Mouse (Mus musculus): ENCODE measurements around the gene Oasl2. TPM values are rescaled to one million over a fixed set of nuclear protein-coding genes. Genes with fewer than 3 reads are reported as not detected.
"Not testable (repeated sequence)": the region's sequence is repeated elsewhere in the genome, so short reads cannot be mapped to it uniquely, and the experiment has no call there.

The Oasl2 gene
- total and polyA plus RNA-seq, 3 experiments, result 0.33 TPM; not detected in 2

DNA sequence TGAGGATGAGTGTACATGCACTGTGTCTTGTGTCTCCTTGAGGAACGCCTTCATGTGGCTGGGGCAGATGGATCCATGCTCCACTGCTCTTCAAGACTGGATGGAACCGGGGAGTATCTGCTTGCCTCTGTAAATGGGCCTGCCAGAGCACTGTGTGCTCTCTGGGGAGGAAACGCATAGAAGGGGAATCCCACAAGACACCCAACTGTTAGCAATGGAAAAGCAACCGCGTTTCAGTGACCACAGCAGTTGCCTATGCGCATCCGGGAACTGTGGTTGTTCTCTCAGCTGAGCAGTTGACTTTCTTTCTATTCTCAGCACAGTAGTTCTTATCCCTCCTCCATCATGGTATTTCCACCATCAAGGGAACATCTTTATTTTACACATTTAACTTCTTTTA lies 31.9 kb upstream of the Oasl2 start:
- TF ChIP-seq CTCF (IDR thresholded peaks at IDR 0.05; ENCODE audit: low read depth, low read length), result no peak
- TF ChIP-seq GATA2 (IDR thresholded peaks at IDR 0.05; ENCODE audit: borderline replicate concordance, low read depth, low read length), result no peak
- no peak for TF ChIP-seq POLR2AphosphoS5 (IDR thresholded peaks at IDR 0.05; ENCODE audit: insufficient replicate concordance, low read depth, low read length)
- TF ChIP-seq TAL1 (conservative IDR thresholded peaks at IDR 0.05; ENCODE audit: low read depth, low read length), result no peak
- TF ChIP-seq GATA1 (IDR thresholded peaks at IDR 0.05; ENCODE audit: borderline replicate concordance, low read length), result no peak

DNA sequence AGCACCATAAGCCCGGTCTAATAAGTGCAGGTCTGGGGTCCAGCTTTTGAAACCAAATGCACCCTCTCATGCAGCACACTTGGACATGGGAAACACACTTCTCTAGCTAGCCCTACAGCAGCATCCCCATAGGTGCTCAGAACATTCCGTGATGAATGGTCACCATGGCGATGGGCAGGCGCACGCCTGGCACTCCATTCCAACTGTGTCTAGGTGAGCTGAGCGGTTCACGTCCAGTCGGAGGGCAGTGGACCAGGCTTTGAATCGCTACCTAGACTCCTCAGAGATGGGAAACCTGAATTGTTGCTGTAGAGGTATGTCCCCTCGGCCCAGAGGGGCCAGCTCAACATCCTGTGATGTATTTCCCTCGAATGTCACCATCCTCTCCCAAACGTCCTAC lies 31.5 kb upstream of the Oasl2 start:
- H3K4me3 ChIP-seq (ENCODE audit: low read depth, low read length), result no peak overlapping the region
- TF ChIP-seq GATA2 (IDR thresholded peaks at IDR 0.05; ENCODE audit: borderline replicate concordance, low read depth, low read length) (no peak), GATA1 (IDR thresholded peaks at IDR 0.05; ENCODE audit: borderline replicate concordance, low read length) (no peak), TAL1 (conservative IDR thresholded peaks at IDR 0.05; ENCODE audit: low read depth, low read length) (no peak), CTCF (IDR thresholded peaks at IDR 0.05; ENCODE audit: low read depth, low read length) (no peak), POLR2AphosphoS5 (IDR thresholded peaks at IDR 0.05; ENCODE audit: insufficient replicate concordance, low read depth, low read length) (no peak)
- H3K9me3 ChIP-seq (replicated peaks), result peaks cover 9% of the 10 kb centered on the region
- no peak for DNase-seq (ENCODE audit: low spot score)
- H3K36me3 ChIP-seq (replicated peaks), result no peaks in the 10 kb centered on the region
- H3K4me1 ChIP-seq (ENCODE audit: insufficient read depth, low read depth, low read length), result no peaks in the 10 kb centered on the region
- ATAC-seq (ENCODE audit: extremely low read depth, insufficient number of reproducible peaks, low FRiP score, poor library complexity, severe bottlenecking), result no peak
- H3K27me3 ChIP-seq (ENCODE audit: insufficient read depth, low read length), result peaks cover 51% of the 10 kb centered on the region

More for the DNA sequence above, 31.9 kb upstream of the Oasl2 start:
- Histone ChIP-seq H3K36me3 (replicated peaks) (no peaks in the 10 kb centered on the region), H3K4me3 (ENCODE audit: low read depth, low read length) (no peak overlapping the region), H3K4me1 (ENCODE audit: insufficient read depth, low read depth, low read length) (no peaks in the 10 kb centered on the region), H3K27me3 (ENCODE audit: insufficient read depth, low read length) (peaks cover 48% of the 10 kb centered on the region), H3K9me3 (replicated peaks) (peaks cover 9% of the 10 kb centered on the region)
- no peak for ATAC-seq (ENCODE audit: extremely low read depth, insufficient number of reproducible peaks, low FRiP score, poor library complexity, severe bottlenecking)
- DNase-seq (ENCODE audit: low spot score), result no peak

DNA sequence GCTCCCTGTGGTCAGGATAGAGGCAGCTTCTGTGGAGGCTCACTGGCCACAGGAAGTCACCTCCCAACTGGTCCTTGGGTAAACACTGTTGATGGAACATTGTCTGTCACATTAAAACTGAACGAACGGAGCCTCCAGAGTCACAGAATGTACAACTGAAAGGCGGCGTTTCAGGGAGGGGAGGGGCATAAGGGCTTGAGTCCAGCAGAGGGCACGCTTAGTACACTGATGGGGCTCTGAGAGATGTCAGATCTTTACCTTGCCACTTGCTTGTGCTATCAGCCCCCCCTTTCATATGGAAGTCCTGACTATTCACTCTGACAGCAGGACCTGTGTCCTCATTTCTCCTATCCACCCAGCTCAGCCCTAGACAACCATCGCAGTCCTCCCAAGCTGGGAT lies 20.9 kb upstream of the Oasl2 start:
- no peaks in the 10 kb centered on the region for H3K4me1 ChIP-seq (ENCODE audit: insufficient read depth, low read depth, low read length)
- H3K9me3 ChIP-seq (replicated peaks), result no peaks in the 10 kb centered on the region
- H3K4me3 ChIP-seq (ENCODE audit: low read depth, low read length), result no peak overlapping the region
- H3K27me3 ChIP-seq (ENCODE audit: insufficient read depth, low read length), result peaks cover 33% of the 10 kb centered on the region
- H3K36me3 ChIP-seq (replicated peaks), result no peaks in the 10 kb centered on the region
- DNase-seq (ENCODE audit: low spot score) (no peak), ATAC-seq (ENCODE audit: extremely low read depth, insufficient number of reproducible peaks, low FRiP score, poor library complexity, severe bottlenecking) (no peak)
- TF ChIP-seq POLR2AphosphoS5 (IDR thresholded peaks at IDR 0.05; ENCODE audit: insufficient replicate concordance, low read depth, low read length) (no peak), CTCF (IDR thresholded peaks at IDR 0.05; ENCODE audit: low read depth, low read length) (no peak), GATA1 (IDR thresholded peaks at IDR 0.05; ENCODE audit: borderline replicate concordance, low read length) (no peak), GATA2 (IDR thresholded peaks at IDR 0.05; ENCODE audit: borderline replicate concordance, low read depth, low read length) (no peak), TAL1 (conservative IDR thresholded peaks at IDR 0.05; ENCODE audit: low read depth, low read length) (no peak)

DNA sequence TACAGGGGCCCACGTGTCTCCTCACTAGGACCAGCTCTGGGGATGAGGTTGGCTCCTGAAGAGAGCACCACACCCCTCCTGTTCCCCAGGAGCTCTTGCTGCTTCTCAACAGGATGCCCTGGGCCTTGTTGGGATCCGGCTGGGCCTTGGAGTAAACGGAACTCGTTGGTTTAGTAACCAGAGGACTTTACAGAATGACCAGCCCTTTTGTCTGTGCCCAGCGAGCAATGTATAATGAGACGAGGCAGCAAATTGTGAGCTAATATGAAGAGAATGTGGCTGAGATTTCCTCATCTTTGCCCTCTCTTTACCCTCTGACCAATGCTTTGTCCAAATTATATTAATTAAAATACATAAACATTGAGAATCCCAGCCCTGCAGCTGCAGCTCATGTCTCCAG lies 20.4 kb upstream of the Oasl2 start:
- ATAC-seq (ENCODE audit: extremely low read depth, insufficient number of reproducible peaks, low FRiP score, poor library complexity, severe bottlenecking), result no peak
- no peak for TF ChIP-seq TAL1 (conservative IDR thresholded peaks at IDR 0.05; ENCODE audit: low read depth, low read length)
- no peak for TF ChIP-seq GATA2 (IDR thresholded peaks at IDR 0.05; ENCODE audit: borderline replicate concordance, low read depth, low read length)
- no peak for TF ChIP-seq POLR2AphosphoS5 (IDR thresholded peaks at IDR 0.05; ENCODE audit: insufficient replicate concordance, low read depth, low read length)
- TF ChIP-seq CTCF (IDR thresholded peaks at IDR 0.05; ENCODE audit: low read depth, low read length), result no peak
- TF ChIP-seq GATA1 (IDR thresholded peaks at IDR 0.05; ENCODE audit: borderline replicate concordance, low read length), result no peak
- Histone ChIP-seq H3K9me3 (replicated peaks) (no peaks in the 10 kb centered on the region), H3K36me3 (replicated peaks) (no peaks in the 10 kb centered on the region), H3K4me3 (ENCODE audit: low read depth, low read length) (no peak overlapping the region), H3K27me3 (ENCODE audit: insufficient read depth, low read length) (peaks cover 33% of the 10 kb centered on the region), H3K4me1 (ENCODE audit: insufficient read depth, low read depth, low read length) (no peaks in the 10 kb centered on the region)
- no peak for DNase-seq (ENCODE audit: low spot score)

DNA sequence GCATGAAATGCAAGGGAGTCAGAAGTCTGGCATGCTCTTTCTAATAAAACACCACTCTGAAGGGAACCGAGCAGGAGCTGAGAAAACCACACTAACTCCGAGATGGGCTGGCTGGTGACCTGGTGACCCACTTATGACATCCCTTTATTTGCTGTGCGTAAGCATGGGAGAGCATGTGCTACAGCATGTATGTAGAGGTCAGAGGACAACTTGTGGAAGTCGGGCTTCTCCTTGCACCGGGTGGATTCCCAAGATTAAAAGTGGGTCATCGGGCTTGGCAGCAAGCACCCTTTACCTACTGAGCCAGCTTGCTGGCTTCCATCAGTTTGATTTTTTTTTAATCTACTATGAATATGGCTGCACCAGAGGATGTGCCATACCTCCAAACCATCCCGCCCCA lies 19.2 kb upstream of the Oasl2 start:
- no peaks in the 10 kb centered on the region for H3K4me1 ChIP-seq (ENCODE audit: insufficient read depth, low read depth, low read length)
- no peak overlapping the region for H3K4me3 ChIP-seq (ENCODE audit: low read depth, low read length)
- TF ChIP-seq GATA1 (IDR thresholded peaks at IDR 0.05; ENCODE audit: borderline replicate concordance, low read length), result no peak
- TF ChIP-seq POLR2AphosphoS5 (IDR thresholded peaks at IDR 0.05; ENCODE audit: insufficient replicate concordance, low read depth, low read length), result no peak
- TF ChIP-seq TAL1 (conservative IDR thresholded peaks at IDR 0.05; ENCODE audit: low read depth, low read length), result no peak
- no peak for TF ChIP-seq CTCF (IDR thresholded peaks at IDR 0.05; ENCODE audit: low read depth, low read length)
- TF ChIP-seq GATA2 (IDR thresholded peaks at IDR 0.05; ENCODE audit: borderline replicate concordance, low read depth, low read length), result no peak
- no peaks in the 10 kb centered on the region for H3K36me3 ChIP-seq (replicated peaks)
- peaks cover 29% of the 10 kb centered on the region for H3K27me3 ChIP-seq (ENCODE audit: insufficient read depth, low read length)
- no peak for ATAC-seq (ENCODE audit: extremely low read depth, insufficient number of reproducible peaks, low FRiP score, poor library complexity, severe bottlenecking)
- no peaks in the 10 kb centered on the region for H3K9me3 ChIP-seq (replicated peaks)
- DNase-seq (ENCODE audit: low spot score), result no peak

DNA sequence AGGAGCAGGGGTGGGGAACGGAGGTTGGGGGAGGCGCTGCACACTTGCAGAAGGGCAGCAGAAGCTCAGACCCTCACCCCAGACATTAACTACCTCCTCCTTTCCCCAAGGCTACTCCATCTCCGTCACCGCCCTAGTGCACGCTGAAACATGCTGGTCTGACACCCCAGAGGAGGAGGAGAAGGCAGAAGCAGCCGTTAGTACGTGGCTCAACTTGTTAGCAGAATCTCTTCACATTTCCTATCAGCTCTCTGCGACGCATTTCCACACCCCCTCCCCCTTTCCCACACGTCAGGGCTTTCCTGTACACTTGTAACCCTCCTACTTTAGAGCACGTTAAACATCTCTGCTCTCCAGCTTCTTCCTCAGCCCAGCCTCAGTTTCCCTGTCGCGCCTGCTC lies 17.3 kb upstream of the Oasl2 start:
- Histone ChIP-seq H3K4me1 (ENCODE audit: insufficient read depth, low read depth, low read length) (no peaks in the 10 kb centered on the region), H3K36me3 (replicated peaks) (no peaks in the 10 kb centered on the region), H3K27me3 (ENCODE audit: insufficient read depth, low read length) (peaks cover 30% of the 10 kb centered on the region), H3K9me3 (replicated peaks) (no peaks in the 10 kb centered on the region), H3K4me3 (ENCODE audit: low read depth, low read length) (no peak overlapping the region)
- ATAC-seq (ENCODE audit: extremely low read depth, insufficient number of reproducible peaks, low FRiP score, poor library complexity, severe bottlenecking) (no peak), DNase-seq (ENCODE audit: low spot score) (no peak)
- TF ChIP-seq CTCF (IDR thresholded peaks at IDR 0.05; ENCODE audit: low read depth, low read length) (no peak), GATA1 (IDR thresholded peaks at IDR 0.05; ENCODE audit: borderline replicate concordance, low read length) (no peak), POLR2AphosphoS5 (IDR thresholded peaks at IDR 0.05; ENCODE audit: insufficient replicate concordance, low read depth, low read length) (no peak), GATA2 (IDR thresholded peaks at IDR 0.05; ENCODE audit: borderline replicate concordance, low read depth, low read length) (no peak), TAL1 (conservative IDR thresholded peaks at IDR 0.05; ENCODE audit: low read depth, low read length) (no peak)

DNA sequence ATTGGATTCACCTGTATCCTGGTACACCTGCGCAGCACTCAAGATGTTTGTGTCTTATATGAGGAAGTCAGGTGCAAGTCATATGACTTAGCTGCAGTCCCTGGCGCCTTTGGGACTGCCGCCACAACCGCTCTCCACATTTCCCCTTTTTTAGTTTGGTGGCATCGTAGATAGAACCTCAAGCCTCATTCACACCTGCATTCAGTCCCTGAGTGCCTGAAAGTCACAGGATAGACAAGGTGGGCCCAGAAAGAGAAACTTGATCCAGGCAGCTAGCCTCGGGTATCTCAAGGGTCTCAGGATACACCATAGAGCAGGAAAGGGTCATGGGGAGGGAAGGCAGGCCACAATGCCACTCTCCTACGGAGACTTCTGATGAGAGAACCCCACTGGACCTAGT lies 14.4 kb upstream of the Oasl2 start:
- ATAC-seq (ENCODE audit: extremely low read depth, insufficient number of reproducible peaks, low FRiP score, poor library complexity, severe bottlenecking); H3K9me3 ChIP-seq (replicated peaks); DNase-seq (ENCODE audit: low spot score); H3K4me1 ChIP-seq (ENCODE audit: insufficient read depth, low read depth, low read length); H3K4me3 ChIP-seq (ENCODE audit: low read depth, low read length); H3K36me3 ChIP-seq (replicated peaks): not testable (repeated sequence)
- peaks cover 34% of the 10 kb centered on the region for H3K27me3 ChIP-seq (ENCODE audit: insufficient read depth, low read length)
